7 mouse cellular contexts compared by ENCODE assay signal in the genomic region with DNA sequence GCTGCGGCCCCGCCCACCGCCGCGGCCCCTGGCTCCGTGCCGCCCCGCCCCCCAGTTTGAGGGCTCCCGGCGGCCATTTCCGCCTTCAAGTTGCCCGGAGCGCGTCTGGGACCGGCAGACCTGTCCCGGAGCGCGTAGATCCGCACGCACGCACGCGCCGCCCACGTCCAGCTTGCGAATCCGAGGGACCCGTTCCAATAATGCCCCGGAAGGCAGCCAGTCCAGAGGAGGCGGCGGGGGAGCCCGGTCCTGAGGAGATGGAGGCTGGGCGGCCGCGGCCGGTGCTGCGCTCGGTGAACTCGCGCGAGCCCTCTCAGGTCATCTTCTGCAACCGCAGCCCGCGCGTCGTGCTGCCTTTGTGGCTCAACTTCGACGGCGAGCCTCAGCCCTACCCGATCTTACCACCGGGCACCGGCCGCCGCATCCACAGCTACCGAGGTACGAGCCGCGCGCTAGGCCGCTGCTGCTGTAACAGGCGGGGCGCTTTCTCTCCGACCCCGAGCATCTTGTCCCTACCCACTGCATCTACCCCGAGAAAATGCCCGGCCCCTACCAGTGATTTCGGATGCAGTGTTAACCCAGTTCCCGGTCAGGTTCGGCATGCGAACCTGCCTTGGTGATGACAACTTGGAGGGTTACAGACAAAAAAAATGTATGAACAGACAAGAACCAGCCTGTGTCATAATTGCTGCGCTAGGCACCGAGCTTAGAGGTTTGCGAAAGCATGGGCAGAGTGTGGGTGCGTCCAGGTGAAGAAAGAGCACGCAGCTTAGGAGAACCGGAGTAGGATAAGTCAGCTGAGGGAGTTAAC. TPM values are rescaled to one million over a fixed set of nuclear protein-coding genes. Genes with fewer than 3 reads are reported as not detected.
DNase-seq lines count a peak whose midpoint lies in the region; ATAC-seq lines count a peak whose summit lies in the region.

A gene (plus strand): TSS at position 19 of the 811 bp plus-strand sequence.

- no peaks in the 10 kb centered on the region for H3K9me3 ChIP-seq in intestine, embryonic 15.5 days
- H3K9me3 ChIP-seq in midbrain, embryonic 11.5 days (ENCODE audit: control insufficient read depth, low read length) = no peaks in the 10 kb centered on the region

- H3K4me3 ChIP-seq in intestine, embryonic 15.5 days (replicated peaks) = peak within 1 kb of the TSS; percentile 78
- H3K4me3 ChIP-seq in midbrain, embryonic 11.5 days (ENCODE audit: low read depth, low read length) = peak within 1 kb of the TSS; percentile 77

- H3K9ac ChIP-seq in intestine, embryonic 15.5 days = peak within 1 kb of the TSS; percentile 82
- H3K9ac ChIP-seq in midbrain, embryonic 11.5 days (ENCODE audit: low read length) = peak within 1 kb of the TSS; percentile 90

- H3K27me3 ChIP-seq in intestine, embryonic 15.5 days (replicated peaks) = no peaks in the 10 kb centered on the region
- no peaks in the 10 kb centered on the region for H3K27me3 ChIP-seq in midbrain, embryonic 11.5 days (ENCODE audit: control insufficient read depth, insufficient read depth, low read length)

- peak within 1 kb of the TSS; percentile 83 for H3K4me2 ChIP-seq in intestine, embryonic 15.5 days (replicated peaks)
- peak within 1 kb of the TSS; percentile 85 for H3K4me2 ChIP-seq in midbrain, embryonic 11.5 days

- peaks cover 5% of the 10 kb centered on the region; the same call in 1 of the 2 replicates for H3K4me1 ChIP-seq in intestine, embryonic 15.5 days (replicated peaks)
- peaks cover 13% of the 10 kb centered on the region for H3K4me1 ChIP-seq in midbrain, embryonic 11.5 days (ENCODE audit: control insufficient read depth, insufficient read depth, low read length)

- H3K27ac ChIP-seq in intestine, embryonic 15.5 days = peak within 1 kb of the TSS; percentile 92
- H3K27ac ChIP-seq in midbrain, embryonic 11.5 days (ENCODE audit: low read depth, low read length) = peak within 1 kb of the TSS; percentile 61

- peak; percentile 94 for ATAC-seq in intestine, embryonic 15.5 days
- ATAC-seq in midbrain, embryonic 11.5 days (ENCODE audit: low FRiP score) = peak; percentile 92

- intact Hi-C loops in gastrocnemius, postnatal 36 days (cut with DNase I) = no loop called here
- intact Hi-C loops in left cerebral cortex, postnatal 4 days (cut with DNase I) = no loop called here

- DNase-seq in adrenal gland, adult 2 months = peak; percentile 94
- peak; percentile 65 for DNase-seq in embryo, embryonic 11.5 days (ENCODE audit: low read depth, low spot score)
- DNase-seq in gastrocnemius, postnatal 36 days = peak; percentile 84 to 89
- peak; percentile 88 for DNase-seq in left cerebral cortex, postnatal 4 days
- DNase-seq in midbrain, embryonic 11.5 days (ENCODE audit: low spot score, missing footprints) = peak; percentile 98
- DNase-seq in skeletal muscle tissue, adult 2 months (ENCODE audit: low read depth, low spot score) = peak; percentile 88

- H3K36me3 ChIP-seq in intestine, embryonic 15.5 days = peaks cover 9% of the 10 kb centered on the region
- H3K36me3 ChIP-seq in midbrain, embryonic 11.5 days (ENCODE audit: control insufficient read depth, insufficient read depth, low read length) = peaks cover 5% of the 10 kb centered on the region; the same call in 1 of the 2 replicates

- 1% methylated on average over 68 of the region's 76 CpGs for WGBS in intestine, embryonic 15.5 days
- under 1% methylated on average over 75 of the region's 76 CpGs for WGBS in midbrain, embryonic 11.5 days

RNA-seq across cellular contexts. Expression of the gene that starts here (rescaled TPM):
- total RNA-seq in adrenal gland, adult 2 months (2021) = 10 to 100 TPM; 22.5 to 26.3 TPM
- 16.8 and 21.4 TPM in 2 replicates for polyA plus RNA-seq in adrenal gland, adult 2 months (2012; rRNA removed)
- total RNA-seq in gastrocnemius, postnatal 36 days (2021) = 1 to 10 TPM; 3.5 to 4.5 TPM
- 33.3 and 37.5 TPM in 2 replicates for polyA plus RNA-seq in intestine, embryonic 15.5 days (2015; fragmentation: Nextera tagmentation; extraction: Ambion mirVana)
- total RNA-seq in left cerebral cortex, postnatal 4 days (2021) = 10 to 100 TPM; 50.0 to 61.8 TPM
- polyA plus RNA-seq in midbrain, embryonic 11.5 days (2014; fragmentation: Nextera tagmentation; extraction: Ambion mirVana) = 60.9 and 62.4 TPM in 2 replicates

Comparison
In these comparisons a context has a peak if more than half of its experiments do, and no peak if none do; other contexts are left out.
1. Peak in every context shown above with its lines: DNase-seq, ATAC-seq, H3K4me3 ChIP-seq and H3K27ac ChIP-seq.
2. RNA of the gene that starts here (total RNA-seq): 50.0 to 61.8 TPM in left cerebral cortex, postnatal 4 days and 22.5 to 26.3 TPM in adrenal gland, adult 2 months; 3.5 to 4.5 TPM in gastrocnemius, postnatal 36 days; every median in the first group is over 4 times any median in the second.